Mouse (Mus musculus) CD4-positive naive resting alpha-beta T cell, adult 57 days (primary cell): Measurements from ENCODE around the gene Mcat. TPM values are rescaled to one million over a fixed set of nuclear protein-coding genes. Genes with fewer than 3 reads are reported as not detected.

Experiments used
- total RNA-seq: library from RNA; stranded (reverse); gene quantifications from one replicate; pipeline ENCODE4 v1.2.4, GENCODE M21; 2023

Mcat gene
- 16.2 TPM for total RNA-seq

GRCm38 (mm10) chr15:83563327-83563856, at the start of gene Mcat, which contains the start of gene Tspo:
Mcat (minus strand) TSS chr15:83563787.
Tspo (plus strand) TSS chr15:83563592.

GRCm38 (mm10) chr15:83594513-83595363, 31.2 kb upstream of the Mcat start, which contains the start of gene Ttll12:
Ttll12 (minus strand) TSS chr15:83595157.

GRCm38 (mm10) chr15:83526424-83527091, 37.0 kb downstream of the Mcat start, which contains the start of gene Bik:
Bik (plus strand) TSS chr15:83526862.

GRCm38 (mm10) chr15:83510805-83511405, 52.7 kb downstream of the Mcat start, which contains the start of gene Ttll1:
Ttll1 (minus strand) TSS chr15:83510893.

Other genes with a start within 250 kb of the Mcat start
- 8.8 TPM for gene Arfgap3, start 213.5 kb downstream of the Mcat start, total RNA-seq
- gene Pacsin2, start 99.2 kb downstream of the Mcat start, total RNA-seq: 28.1 TPM
- 8.1 TPM for gene Ttll1, start 52.9 kb downstream of the Mcat start, total RNA-seq
- 2.5 TPM for gene Bik, start 36.9 kb downstream of the Mcat start, total RNA-seq
- gene Tspo, start 195 bp downstream of the Mcat start, total RNA-seq: 114 TPM
- gene Ttll12, start 31.4 kb upstream of the Mcat start, total RNA-seq: 21.7 TPM
- gene Scube1, start 161.2 kb upstream of the Mcat start, total RNA-seq: not detected
- not detected for gene Mpped1, start 215.7 kb upstream of the Mcat start, total RNA-seq